Mouse (Mus musculus): ENCODE measurements around the gene Egflam. TPM values are rescaled to one million over a fixed set of nuclear protein-coding genes. Genes with fewer than 3 reads are reported as not detected.

Egflam gene
- polyA plus RNA-seq, 1 experiment: 1.3 TPM

DNA sequence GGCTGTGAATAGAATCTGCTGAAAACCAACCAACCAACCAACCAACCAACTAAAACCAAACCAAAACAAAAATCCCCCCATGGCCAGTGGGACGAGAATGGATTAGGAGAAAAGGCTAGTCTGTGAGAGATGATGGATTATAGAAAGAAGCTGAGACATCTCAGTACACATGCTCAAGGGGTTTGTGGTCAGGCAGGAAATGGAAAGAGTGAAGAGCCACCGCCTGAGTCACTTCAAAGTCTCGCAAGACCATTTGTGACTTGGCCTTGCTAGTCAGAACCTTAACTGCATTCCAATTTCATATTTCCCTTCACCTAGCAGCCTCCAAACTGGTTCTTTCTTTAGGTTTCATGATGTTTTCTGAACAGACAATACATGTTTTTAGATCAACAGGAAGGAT lies 141.6 kb downstream of the Egflam start:
- no peak for TF ChIP-seq CTCF (IDR thresholded peaks at IDR 0.05; ENCODE audit: borderline replicate concordance, insufficient read depth, low read length)
- TF ChIP-seq POLR2A (IDR thresholded peaks at IDR 0.05; ENCODE audit: low read depth, low read length): no peak
- no peak overlapping the region for H3K27ac ChIP-seq (ENCODE audit: insufficient read depth, low read length)

GRCm38 (mm10) chr15:7253326-7253725 lies 144.9 kb downstream of the Egflam start:
- no peak for TF ChIP-seq CTCF (IDR thresholded peaks at IDR 0.05; ENCODE audit: borderline replicate concordance, insufficient read depth, low read length)
- Histone ChIP-seq H3K27ac (ENCODE audit: insufficient read depth, low read length) (no peak overlapping the region), H3K4me1 (ENCODE audit: control insufficient read depth, insufficient read depth, low read length) (no peaks in the 10 kb centered on the region; the same call in 1 of the 2 replicates), H3K4me3 (ENCODE audit: insufficient read depth, low read length) (no peak overlapping the region)

More for the DNA sequence above, 141.6 kb downstream of the Egflam start:
- H3K4me1 ChIP-seq (ENCODE audit: control insufficient read depth, insufficient read depth, low read length): no peaks in the 10 kb centered on the region; the same call in 1 of the 2 replicates
- H3K4me3 ChIP-seq (ENCODE audit: insufficient read depth, low read length): no peak overlapping the region

- TF ChIP-seq POLR2A (IDR thresholded peaks at IDR 0.05; ENCODE audit: low read depth, low read length) (no peak), CTCF (IDR thresholded peaks at IDR 0.05; ENCODE audit: borderline replicate concordance, insufficient read depth, low read length) (no peak)
- Histone ChIP-seq H3K4me1 (ENCODE audit: control insufficient read depth, insufficient read depth, low read length) (no peaks in the 10 kb centered on the region; the same call in 1 of the 2 replicates), H3K27ac (ENCODE audit: insufficient read depth, low read length) (no peak overlapping the region), H3K4me3 (ENCODE audit: insufficient read depth, low read length) (no peak overlapping the region)
Observed at GRCm38 (mm10) chr15:7252106-7252636, 146.0 kb downstream of the Egflam start.

DNA sequence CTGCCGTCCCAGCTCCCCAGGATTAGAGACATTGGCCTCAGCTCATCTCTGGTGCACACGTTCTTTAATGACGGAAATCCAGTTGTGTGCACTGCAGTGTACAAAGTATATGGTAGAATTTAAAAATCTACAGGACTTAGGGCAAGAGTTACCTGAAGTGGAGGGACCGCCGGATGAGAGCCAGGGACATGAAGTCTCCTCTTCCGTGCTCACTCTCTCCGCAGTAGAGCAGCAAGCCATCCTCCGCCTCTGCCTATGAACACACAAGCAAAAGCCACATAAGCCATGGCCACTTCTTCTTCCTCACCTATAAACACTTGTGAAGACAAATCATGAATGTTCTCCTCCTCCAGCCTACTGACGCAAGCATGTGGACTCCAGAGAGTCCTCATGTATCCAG lies 147.2 kb downstream of the Egflam start:
- no peaks in the 10 kb centered on the region for H3K4me1 ChIP-seq (ENCODE audit: control insufficient read depth, insufficient read depth, low read length)
- H3K27ac ChIP-seq (ENCODE audit: insufficient read depth, low read length): no peak overlapping the region
- no peak overlapping the region for H3K4me3 ChIP-seq (ENCODE audit: insufficient read depth, low read length)
- TF ChIP-seq POLR2A (IDR thresholded peaks at IDR 0.05; ENCODE audit: low read depth, low read length): no peak
- TF ChIP-seq CTCF (IDR thresholded peaks at IDR 0.05; ENCODE audit: borderline replicate concordance, insufficient read depth, low read length): no peak

- Histone ChIP-seq H3K27ac (ENCODE audit: insufficient read depth, low read length) (no peak overlapping the region), H3K4me1 (ENCODE audit: control insufficient read depth, insufficient read depth, low read length) (no peaks in the 10 kb centered on the region), H3K4me3 (ENCODE audit: insufficient read depth, low read length) (no peak overlapping the region)
- TF ChIP-seq CTCF (IDR thresholded peaks at IDR 0.05; ENCODE audit: borderline replicate concordance, insufficient read depth, low read length) (no peak), POLR2A (IDR thresholded peaks at IDR 0.05; ENCODE audit: low read depth, low read length) (no peak)
Observed at GRCm38 (mm10) chr15:7249216-7249615, 149.0 kb downstream of the Egflam start.

- TF ChIP-seq POLR2A (IDR thresholded peaks at IDR 0.05; ENCODE audit: low read depth, low read length) (no peak), CTCF (IDR thresholded peaks at IDR 0.05; ENCODE audit: borderline replicate concordance, insufficient read depth, low read length) (no peak)
- no peak overlapping the region for H3K27ac ChIP-seq (ENCODE audit: insufficient read depth, low read length)
- no peaks in the 10 kb centered on the region for H3K4me1 ChIP-seq (ENCODE audit: control insufficient read depth, insufficient read depth, low read length)
- no peak overlapping the region for H3K4me3 ChIP-seq (ENCODE audit: insufficient read depth, low read length)
Observed at GRCm38 (mm10) chr15:7247321-7247720, 150.9 kb downstream of the Egflam start.

- TF ChIP-seq CTCF (IDR thresholded peaks at IDR 0.05; ENCODE audit: borderline replicate concordance, insufficient read depth, low read length): no peak
- no peak for TF ChIP-seq POLR2A (IDR thresholded peaks at IDR 0.05; ENCODE audit: low read depth, low read length)
- H3K27ac ChIP-seq (ENCODE audit: insufficient read depth, low read length): no peak overlapping the region
- no peak overlapping the region for H3K4me3 ChIP-seq (ENCODE audit: insufficient read depth, low read length)
- H3K4me1 ChIP-seq (ENCODE audit: control insufficient read depth, insufficient read depth, low read length): no peaks in the 10 kb centered on the region
Observed at GRCm38 (mm10) chr15:7242161-7242850, 155.9 kb downstream of the Egflam start.

GRCm38 (mm10) chr15:7240950-7241349 lies 157.2 kb downstream of the Egflam start:
- Histone ChIP-seq H3K4me1 (ENCODE audit: control insufficient read depth, insufficient read depth, low read length) (no peaks in the 10 kb centered on the region), H3K27ac (ENCODE audit: insufficient read depth, low read length) (no peak overlapping the region), H3K4me3 (ENCODE audit: insufficient read depth, low read length) (no peak overlapping the region)
- no peak for TF ChIP-seq CTCF (IDR thresholded peaks at IDR 0.05; ENCODE audit: borderline replicate concordance, insufficient read depth, low read length)
- no peak for TF ChIP-seq POLR2A (IDR thresholded peaks at IDR 0.05; ENCODE audit: low read depth, low read length)

DNA sequence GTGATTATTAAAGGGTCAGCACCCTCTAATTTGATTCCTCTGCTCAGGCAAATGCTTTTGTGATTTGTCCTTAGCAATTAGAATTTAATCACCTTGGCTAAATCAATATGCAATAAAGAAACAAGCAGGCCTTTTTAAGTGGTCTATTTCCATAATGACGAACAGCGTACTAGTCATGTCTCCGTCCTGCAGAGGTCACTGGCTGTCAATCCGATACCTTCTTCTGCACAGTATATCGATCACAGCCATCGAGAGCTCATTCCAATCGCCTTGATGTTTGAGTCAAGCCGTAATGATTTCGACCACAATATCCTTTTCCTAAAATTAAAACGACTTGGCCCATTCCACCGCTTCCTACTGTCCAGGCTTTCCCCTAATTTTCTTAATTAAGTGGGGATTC lies 158.3 kb downstream of the Egflam start:
- no peak overlapping the region for H3K27ac ChIP-seq (ENCODE audit: insufficient read depth, low read length)
- no peak overlapping the region for H3K4me3 ChIP-seq (ENCODE audit: insufficient read depth, low read length)
- no peak for TF ChIP-seq CTCF (IDR thresholded peaks at IDR 0.05; ENCODE audit: borderline replicate concordance, insufficient read depth, low read length)
- TF ChIP-seq POLR2A (IDR thresholded peaks at IDR 0.05; ENCODE audit: low read depth, low read length): no peak
- H3K4me1 ChIP-seq (ENCODE audit: control insufficient read depth, insufficient read depth, low read length): no peaks in the 10 kb centered on the region

- no peak overlapping the region for H3K27ac ChIP-seq (ENCODE audit: insufficient read depth, low read length)
- TF ChIP-seq CTCF (IDR thresholded peaks at IDR 0.05; ENCODE audit: borderline replicate concordance, insufficient read depth, low read length): no peak
- no peak for TF ChIP-seq POLR2A (IDR thresholded peaks at IDR 0.05; ENCODE audit: low read depth, low read length)
- no peak overlapping the region for H3K4me3 ChIP-seq (ENCODE audit: insufficient read depth, low read length)
Observed at GRCm38 (mm10) chr15:7233393-7234090, 164.7 kb downstream of the Egflam start.

More at GRCm38 (mm10) chr15:7233393-7234090, 164.7 kb downstream of the Egflam start:
- no peaks in the 10 kb centered on the region for H3K4me1 ChIP-seq (ENCODE audit: control insufficient read depth, insufficient read depth, low read length)

All from embryonic fibroblast, embryonic 13.5 days (primary cell).